Mouse (Mus musculus) fat pad, adult 2 months (tissue): ENCODE measurements around the gene Crhr2.

Experiments used
- DNase-seq: peaks from one replicate; pipeline ENCODE4 v3.0.0-alpha.2; 2011; ENCODE audit warnings: low read depth, low spot score; ENCODE audit errors: extremely low read depth

Crhr2 gene

DNA sequence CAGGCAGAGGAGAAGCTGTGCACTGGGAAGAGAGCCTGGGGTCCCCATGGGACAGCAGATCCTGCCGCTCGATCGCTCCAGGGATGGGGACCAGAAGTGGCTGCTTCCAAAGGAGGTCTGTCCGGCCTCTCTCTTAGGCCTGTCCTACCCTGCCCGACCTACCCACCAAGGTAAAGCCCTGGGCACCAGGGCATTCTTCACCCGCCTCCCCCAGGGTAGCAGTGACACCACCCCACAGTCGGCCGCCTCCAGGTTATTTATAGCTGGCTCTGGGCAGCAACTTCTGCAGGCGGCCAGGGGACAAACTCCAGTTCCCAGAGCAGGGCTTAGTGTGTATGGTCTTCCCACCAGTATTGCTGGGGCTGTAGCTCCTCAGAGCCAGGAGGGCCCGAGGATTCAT lies at the start of gene Crhr2:
Crhr2 (minus strand) TSS at position 223 of the 400 bp plus-strand sequence.
- no peak for DNase-seq

DNA sequence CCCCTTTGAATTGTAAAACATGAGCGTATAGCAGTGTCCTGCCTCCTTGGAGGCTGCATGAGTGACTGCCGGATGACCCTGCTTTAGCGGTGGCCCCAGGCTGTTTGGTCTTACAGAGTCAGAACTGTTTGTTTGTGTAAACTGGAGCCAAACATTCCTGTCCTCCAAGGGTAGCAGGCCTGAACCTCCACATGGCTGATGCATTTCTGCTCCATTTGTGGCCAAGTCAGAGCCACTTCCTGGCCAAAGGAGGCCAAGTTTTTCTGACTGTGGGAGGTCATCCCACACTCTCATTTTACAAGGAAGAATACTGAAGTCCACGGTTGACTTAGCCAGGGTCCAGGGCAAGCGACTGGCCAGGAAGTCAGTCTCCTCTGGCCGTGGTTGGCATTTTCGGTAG lies 46.7 kb upstream of the Crhr2 start:
- no peak for DNase-seq

DNA sequence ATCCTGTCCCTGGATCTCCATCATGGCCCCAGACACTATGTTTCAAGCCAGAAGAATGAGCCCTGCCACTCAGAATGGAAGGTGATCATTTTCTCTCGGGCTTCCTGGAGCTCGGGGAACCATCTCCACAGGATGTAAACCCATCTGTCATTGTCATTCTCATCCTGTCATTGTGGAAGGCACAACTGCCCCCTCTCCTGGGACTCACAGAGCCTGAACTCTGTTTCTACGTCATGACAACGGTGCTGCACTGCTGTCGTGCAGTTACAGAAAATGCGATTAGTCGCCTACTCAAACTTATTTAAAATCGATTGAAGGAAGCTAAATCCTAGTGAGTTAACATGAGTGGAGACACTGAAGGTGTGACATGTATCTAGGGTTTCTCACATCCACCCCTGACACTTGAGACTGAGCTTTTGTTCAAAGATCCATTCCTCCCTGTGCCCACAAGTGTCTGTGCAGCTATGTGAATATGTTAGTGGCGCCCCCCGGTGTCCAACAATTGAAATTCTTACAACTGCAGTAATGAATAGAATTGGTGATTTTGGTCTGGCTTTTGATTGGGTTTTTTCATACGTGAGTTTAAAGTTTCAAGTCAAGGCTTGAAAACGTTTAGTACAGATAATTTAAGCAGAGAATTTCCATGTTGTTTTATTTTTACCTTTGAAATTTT lies 44.4 kb upstream of the Crhr2 start:
- no peak for DNase-seq

DNA sequence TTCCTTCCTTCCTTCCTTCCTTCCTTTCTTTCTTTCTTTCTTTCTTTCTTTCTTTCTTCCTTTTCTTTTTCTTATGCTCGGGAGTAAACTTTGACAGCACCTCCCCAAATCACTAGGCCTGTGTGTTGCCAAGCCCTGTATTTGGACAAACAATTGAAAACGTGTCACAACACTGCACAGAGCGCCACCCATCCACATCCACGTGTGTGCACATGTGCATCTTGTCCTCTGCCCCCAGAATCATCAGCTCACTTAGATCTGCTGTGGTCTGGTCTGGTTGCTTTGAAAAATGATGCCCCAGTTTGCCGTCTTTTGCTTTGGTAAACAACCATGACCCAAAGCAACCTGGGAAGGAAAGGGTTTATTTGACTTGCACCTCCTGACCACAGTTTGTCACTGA lies 43.1 kb upstream of the Crhr2 start:
- no peak for DNase-seq

DNA sequence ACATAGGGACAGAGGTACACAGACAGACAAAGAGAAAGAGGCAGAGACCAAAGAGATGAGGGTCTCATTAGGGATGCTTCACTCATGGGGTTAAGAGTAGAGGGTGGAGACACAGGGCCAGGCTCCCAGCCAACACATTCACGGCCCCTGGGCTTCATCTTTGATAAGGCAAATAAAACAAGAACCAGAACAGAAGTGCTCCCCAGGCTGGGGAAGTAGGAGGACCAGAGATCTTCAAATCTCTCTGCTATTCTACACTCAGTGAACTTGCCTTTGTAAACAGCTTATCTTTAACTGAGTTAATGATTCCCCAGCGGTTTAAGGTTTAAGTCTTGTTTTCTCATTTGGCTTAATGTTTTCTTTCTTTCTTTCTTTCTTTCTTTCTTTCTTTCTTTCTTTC lies 42.6 kb upstream of the Crhr2 start:
- no peak for DNase-seq

DNA sequence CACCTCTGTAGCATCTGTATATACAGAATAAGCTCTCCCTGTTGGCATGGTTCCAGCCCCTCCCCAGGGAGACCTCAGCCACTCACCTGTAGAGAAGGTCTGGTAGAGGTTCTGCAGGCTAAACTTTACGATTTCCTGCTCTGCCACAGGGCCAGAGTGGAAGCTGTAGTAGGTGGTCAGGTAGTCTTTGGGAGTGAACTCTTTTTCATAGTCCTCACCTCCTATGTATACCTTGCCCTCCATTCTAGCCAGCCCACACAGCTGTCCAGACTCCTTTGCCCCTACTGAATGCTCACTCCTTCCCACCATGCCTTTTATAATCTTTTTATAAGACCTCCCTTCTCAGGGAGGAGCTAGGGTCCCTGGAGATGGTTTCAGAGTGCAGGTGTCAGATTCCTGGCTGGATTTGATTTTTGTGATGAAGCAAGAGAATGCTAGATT lies 41.9 kb upstream of the Crhr2 start, which contains the start of gene Inmt:
Inmt (minus strand) TSS at position 303 of the 441 bp plus-strand sequence.
- DNase-seq = no peak

DNA sequence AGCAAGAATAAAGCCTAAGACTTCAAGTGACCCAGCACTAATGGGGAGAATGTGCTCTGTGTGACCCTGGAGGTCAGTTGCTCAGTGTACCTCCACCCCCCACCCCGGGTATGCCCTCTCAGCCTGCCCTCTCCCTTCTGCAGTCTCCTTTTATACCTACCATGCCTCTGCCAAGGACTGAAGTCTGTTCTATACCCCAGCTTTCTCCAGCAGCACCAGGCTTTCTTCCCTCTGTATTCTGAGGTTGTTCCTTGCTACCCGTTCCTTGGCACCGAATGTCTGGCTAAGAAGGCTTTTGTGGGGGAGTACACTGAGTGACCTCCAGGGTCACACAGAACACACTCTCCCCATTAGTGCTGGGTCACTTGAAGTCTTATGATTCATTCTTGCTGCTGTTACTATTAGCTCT lies 41.1 kb upstream of the Crhr2 start:
- no peak for DNase-seq

DNA sequence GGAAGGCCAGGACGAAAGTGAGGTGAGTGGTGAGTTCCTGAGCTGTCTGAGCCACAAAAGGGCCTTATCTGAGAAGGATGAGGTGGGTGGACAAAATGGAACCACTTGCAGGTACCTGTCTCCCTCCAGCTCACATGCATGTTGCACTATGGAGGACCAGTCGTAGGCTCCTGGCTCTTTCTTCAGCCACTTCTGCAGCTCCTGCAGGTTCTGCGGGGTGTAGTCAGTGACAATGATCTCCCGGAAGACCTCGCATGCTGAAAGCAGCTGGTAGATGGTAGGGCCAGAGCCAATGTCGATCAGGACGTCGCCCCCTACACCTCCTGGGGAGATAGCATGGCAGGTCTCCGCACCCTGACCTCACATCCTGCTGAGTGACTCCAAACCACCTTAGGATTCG lies 40.4 kb upstream of the Crhr2 start:
- DNase-seq = no peak

DNA sequence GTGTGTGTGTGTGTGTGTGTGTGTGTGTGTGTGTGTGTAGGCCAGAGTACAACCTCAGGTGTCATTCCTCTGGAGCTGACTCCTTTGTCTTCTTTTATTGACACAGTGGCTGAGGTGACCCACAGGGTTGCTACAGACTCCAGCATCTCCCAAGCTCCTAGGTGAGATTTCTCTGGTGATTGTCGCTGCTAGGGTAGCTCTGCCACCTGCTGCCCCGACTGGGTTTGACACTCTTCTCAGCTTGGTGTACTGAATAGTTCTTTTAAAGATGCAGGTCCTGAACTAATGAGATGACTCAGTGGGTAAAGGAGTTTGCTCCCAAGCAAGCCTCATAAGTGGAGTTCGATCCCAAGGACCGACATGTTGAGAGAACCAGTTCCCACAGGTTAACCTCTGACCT lies 38.8 kb upstream of the Crhr2 start:
- no peak for DNase-seq

DNA sequence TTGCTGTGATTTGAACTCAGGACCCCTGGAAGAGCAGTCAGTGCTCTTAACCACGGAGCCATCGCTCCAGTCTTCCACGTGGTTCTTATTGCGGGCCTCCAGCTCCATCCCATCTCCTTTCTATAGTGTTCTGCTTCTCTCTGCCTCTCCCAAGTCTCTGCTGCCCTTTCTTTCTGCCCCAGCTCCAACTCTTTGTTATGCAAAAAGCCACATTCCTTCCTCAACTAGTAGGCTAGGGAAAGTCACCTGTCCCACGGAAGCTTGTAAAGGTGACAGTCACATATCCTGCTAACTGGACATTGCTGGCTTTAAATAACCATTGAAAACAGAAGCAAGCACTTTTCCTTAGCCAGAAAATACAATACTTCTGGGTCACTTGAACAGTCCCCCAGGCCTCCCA lies 37.0 kb upstream of the Crhr2 start:
- DNase-seq = no peak

DNA sequence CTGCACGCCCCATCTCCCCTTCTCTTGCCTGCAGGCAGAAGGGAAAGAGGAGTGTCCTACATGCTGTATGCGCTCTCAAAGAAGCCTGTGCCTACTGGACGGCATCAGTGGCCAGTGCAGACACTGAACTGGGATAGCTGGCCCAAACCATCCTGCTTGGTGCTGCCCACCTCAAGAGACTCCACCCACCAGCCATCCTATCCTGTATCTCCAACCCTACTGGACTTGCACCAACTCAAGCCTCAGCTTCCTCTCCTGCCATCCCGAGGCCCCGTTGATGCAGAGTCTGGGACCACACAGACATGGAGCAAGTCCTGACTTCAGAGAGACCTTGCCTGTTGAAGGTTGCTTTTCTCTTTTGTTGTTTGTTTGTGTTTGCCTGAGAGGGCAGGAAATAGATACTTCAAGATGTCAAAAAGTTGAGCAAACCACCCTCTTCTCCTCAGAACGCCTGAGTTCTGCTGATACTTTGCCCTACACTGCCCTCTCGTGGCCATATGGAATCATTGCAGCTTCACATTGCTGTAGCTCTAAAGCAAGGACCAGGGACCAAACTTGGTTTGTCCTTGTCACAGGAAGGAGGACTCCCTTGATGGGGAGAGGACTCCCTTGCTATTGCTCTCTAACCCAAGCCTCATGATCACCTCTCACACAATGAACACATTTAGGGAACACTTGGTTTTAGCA lies 34.1 kb upstream of the Crhr2 start:
- DNase-seq = no peak

DNA sequence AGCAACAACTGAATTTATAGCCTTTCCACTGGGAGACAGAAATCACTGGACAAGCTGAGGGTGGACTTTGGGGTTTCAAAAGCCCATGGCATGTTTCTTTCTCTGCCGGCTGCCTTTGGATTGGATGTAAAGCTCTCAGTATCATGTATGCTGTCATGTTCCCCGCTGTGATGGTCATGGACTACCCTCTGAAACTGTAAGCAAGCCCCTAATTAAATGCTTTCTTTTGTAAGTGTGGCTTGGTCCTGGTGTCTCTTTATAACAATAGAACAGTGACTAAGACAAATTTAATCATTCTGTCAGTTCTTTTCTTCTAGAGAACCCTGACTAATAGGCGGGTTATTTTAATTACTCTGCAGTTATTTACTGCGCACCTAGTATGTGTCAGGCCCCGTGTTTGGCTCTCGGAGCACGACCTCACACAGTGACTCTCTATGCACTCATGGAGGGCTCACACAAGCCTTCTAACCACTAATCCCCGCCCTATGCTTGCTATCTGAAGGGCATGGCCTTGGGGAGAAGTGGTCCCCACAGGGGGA lies 30.3 kb upstream of the Crhr2 start:
- DNase-seq = no peak

DNA sequence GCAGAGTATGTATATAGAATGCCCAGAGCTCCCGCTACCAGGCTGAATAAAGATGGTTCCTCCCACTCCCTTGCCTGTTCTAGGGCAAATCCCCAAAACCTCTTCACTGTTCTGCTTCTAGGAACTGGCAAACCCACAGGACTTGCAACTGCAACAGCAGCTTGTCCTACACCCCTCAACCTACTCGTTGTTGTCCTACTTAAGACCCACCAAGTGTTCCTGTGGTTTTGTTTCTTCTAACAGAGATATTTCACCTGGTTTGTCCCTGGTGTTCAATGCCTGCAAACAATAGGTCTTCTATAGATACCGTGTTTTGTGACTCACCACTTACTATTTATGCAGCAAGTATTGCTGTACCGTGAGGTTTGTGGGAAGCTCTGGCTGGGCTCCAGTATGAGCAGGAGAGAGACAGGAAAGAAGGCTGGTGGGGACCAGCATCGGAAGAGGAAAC lies 28.5 kb upstream of the Crhr2 start:
- no peak for DNase-seq

DNA sequence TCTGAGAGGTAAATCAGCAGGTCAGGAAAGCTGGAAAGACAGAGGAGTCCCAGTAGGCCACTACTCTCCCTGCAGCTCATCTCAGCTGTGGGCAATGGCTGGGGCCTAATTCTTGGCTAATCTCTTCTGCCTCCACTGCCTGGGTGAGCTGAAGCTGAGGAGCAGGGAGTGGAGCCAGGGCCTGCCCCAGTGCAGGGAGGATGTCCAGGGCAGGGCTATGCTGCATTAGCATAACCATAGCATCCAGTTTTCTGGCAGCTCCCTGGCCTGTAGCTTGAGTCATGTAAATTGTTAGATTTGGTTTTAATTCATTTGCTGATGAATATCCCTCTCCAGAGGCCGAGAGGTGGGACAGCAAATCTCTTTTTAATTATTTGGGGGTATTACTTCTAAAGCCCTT lies 26.4 kb upstream of the Crhr2 start:
- no peak for DNase-seq

DNA sequence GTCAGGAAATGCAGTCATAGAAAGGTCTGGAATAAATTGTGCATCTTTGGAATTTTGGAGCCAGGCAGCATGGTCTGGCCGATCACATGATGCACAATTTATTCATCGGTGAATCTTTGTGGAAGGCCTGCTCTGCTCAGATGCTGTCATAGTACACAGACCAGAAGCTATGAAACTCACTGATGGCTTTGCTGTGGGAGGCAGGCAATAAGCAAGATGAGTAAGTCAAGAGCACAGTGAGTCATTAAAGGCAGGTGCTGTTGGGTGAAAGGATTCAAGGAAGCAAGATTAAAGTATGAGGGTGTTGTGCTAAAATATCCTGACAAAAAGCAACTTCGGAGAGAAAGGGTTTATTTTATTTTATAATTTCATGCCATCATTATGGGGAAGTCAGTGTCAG lies 19.4 kb upstream of the Crhr2 start:
- no peak for DNase-seq

DNA sequence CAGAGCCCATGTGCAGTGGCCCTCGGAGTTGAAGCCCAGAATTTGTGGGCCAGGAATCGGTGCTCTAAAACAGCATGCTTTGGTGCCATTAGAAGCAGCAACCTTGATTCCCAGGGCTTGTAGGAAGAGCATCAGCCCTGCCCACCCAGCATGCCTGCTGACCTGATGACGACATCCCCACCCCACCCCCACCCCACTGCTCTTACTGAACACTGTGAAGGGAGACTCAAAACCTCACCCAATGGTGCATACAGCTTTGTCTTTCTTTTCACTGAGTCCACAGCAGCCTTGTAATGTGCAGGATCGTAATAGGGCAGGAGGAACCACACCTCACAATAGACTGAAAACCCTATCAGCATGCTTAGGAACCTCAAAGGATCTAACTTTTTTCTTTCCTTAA lies 13.3 kb upstream of the Crhr2 start:
- no peak for DNase-seq

DNA sequence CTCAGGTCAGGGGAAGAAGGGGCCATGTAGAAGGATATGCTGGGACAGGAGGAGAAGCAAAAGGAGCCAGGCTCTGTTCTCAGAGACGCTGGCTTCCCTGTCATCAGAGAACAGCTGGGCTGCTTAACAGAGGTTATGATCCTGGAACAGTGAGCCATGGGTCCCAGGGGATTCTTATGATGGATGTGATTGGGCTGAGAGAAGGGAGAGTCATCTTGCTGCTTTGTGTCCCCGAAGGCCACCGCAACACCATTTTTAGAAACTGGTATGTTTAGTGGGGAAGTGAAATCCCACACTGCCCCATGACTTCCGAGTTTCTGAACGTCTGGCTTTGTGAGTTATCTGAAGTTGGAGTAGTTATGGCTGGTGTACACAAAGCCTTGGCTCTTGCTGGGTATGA lies 12.5 kb upstream of the Crhr2 start:
- DNase-seq = no peak

DNA sequence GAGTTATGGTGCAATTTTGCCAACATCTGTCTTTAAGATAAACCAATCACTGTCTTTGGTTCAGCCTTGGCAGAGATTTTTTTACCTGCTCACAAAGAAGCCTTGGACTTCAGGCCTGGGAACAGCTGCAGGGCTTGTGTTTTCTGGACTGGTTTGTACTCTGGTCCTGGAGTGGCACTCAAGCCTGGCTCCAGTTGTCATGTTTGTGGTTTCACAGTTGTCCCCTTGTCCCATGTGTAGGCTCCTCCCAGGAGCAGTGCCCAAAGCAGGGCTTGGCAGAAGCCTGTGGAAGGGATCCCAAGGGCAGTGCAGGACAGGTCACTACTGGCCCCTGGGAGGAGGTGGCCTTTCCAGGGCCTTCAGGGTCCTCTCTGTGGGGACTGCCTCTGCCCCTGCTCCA lies 5.5 kb upstream of the Crhr2 start:
- no peak for DNase-seq

DNA sequence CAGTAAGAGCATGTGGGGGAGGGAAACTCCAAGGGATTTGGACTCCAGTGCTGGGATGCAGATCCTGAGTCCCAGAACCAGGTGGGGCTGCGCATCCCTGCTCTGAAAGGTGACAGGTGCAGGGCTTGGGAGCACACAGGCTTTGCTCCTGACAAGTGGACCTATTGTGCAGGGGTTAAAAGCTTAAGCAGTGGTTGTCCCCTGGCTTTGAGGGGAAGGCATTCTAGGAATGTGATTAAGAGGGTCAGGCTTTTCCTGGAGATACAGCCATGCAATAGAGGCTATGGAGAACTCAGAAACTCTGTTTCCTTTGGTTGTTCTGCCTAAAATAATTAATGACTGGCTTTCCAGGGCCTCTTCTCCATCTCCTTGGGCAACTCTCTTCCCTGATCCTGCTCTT lies 609 bp upstream of the Crhr2 start:
- no peak for DNase-seq

DNA sequence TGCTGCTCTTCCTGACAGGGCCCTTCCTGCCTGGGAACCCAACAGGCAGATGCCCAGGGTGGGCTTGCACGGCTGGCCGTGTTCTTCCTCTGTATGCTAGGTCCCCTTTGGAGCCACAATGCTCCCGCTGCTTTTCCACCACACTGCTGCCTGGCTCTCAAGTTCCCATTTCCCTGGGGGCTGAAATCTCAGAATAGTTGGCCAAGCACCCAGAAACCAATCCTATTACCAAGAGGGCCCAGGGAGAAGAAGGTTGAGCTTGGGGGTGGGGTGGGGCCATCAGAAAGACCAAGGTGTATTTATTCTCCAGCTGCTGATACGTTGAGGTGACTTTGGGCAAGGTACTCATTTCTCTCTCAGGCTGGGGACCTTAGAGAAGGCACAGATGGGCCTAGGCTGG lies 1.5 kb downstream of the Crhr2 start:
- no peak for DNase-seq

DNA sequence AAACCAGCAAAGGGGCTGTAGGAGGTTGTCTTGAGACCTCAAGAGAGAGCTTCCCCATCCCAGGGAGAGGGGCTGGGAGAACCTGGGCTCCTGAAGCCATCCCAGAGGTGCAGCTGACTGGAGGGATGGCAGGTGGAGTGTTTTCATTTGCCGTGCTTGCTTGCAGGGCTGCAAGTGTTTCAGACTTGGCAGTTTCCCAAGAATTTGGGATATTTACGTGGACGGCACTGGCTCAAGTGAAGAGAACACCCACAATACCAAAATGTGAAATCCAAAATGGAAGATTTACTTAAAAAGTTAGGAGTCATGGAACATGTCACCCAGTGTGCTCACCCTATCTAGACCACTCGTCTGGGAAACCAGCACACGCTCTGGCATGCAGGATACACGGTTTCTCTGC lies 2.2 kb downstream of the Crhr2 start:
- no peak for DNase-seq

DNA sequence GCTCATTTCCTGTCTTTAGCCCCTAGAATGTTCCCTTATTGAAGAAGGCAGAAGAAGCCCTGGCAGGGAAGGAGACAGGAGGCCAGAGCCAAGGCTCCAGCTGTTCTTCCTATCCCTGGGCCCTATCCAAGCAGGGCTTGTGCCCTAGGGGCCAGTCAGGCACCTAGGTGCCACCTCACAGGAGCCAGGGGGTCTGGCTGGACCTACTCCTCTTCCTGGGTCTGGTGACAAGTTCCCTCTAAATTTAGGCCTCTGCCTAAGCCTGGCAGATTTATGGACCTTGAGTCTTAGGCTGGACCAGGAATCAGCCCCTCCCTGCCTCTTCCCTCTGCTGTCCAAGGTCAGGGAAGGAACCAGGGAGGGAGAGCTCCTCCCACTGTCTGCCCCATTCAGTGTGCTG lies 4.4 kb downstream of the Crhr2 start:
- no peak for DNase-seq
